Mouse (Mus musculus) liver, embryonic 11.5 days (tissue): ENCODE data around the gene Rai1. TPM values are rescaled to one million over a fixed set of nuclear protein-coding genes. Genes with fewer than 3 reads are reported as not detected.

Source experiments
- ATAC-seq: fragments of 200-750 bp; cut with Nextera tagmentation; replicated peaks from 2 replicates; pipeline ENCODE4 v1.8.0; 2017; ENCODE audit warnings: moderate number of reproducible peaks, mild to moderate bottlenecking, moderate TSS enrichment, moderate library complexity; ENCODE audit not compliant: low FRiP score
- DNase-seq: peaks from one replicate; pipeline ENCODE4 v3.0.0-alpha.2; 2017; ENCODE audit warnings: low spot score
- H3K27ac ChIP-seq: fragments of 300-500 bp; sonication (generic); 2 replicates; pipeline ENCODE4 v1.5.1; 2014; ENCODE audit warnings: mild to moderate bottlenecking, low read depth, low read length, control low read depth
- H3K27me3 ChIP-seq: fragments of 300-500 bp; sonication (generic); replicated peaks from 2 replicates; pipeline ENCODE4 v1.6.1; 2014; ENCODE audit warnings: low read length, mixed read lengths; ENCODE audit not compliant: control insufficient read depth, insufficient read depth
- H3K36me3 ChIP-seq: fragments of 300-500 bp; sonication (generic); 2 replicates; pipeline ENCODE4 v1.6.1; 2014; ENCODE audit warnings: mild to moderate bottlenecking, low read length, moderate library complexity, mixed read lengths; ENCODE audit not compliant: control insufficient read depth, insufficient read depth
- H3K4me1 ChIP-seq: fragments of 300-500 bp; sonication (generic); replicated peaks from 2 replicates; pipeline ENCODE4 v1.6.1; 2014; ENCODE audit warnings: low read length, mixed read lengths; ENCODE audit not compliant: control insufficient read depth, insufficient read depth
- H3K4me2 ChIP-seq: fragments of 300-500 bp; sonication (generic); 2 replicates; pipeline ENCODE4 v1.6.1; 2014; ENCODE audit warnings: mild to moderate bottlenecking, control low read depth, moderate library complexity
- H3K4me3 ChIP-seq: fragments of 300-500 bp; sonication (generic); 2 replicates; pipeline ENCODE4 v1.5.1; 2014; ENCODE audit warnings: low read depth, low read length, control low read depth
- H3K9ac ChIP-seq: fragments of 300-500 bp; sonication (generic); 2 replicates; pipeline ENCODE4 v1.6.1; 2014; ENCODE audit warnings: low read depth, low read length, control low read depth
- H3K9me3 ChIP-seq: fragments of 300-500 bp; sonication (generic); 2 replicates; pipeline ENCODE4 v1.6.1; 2016; ENCODE audit warnings: low read length, inconsistent platforms, mixed read lengths; ENCODE audit not compliant: control insufficient read depth
- WGBS: fragments of 180-500 bp; shearing (Covaris S2); extraction: QIAGEN DNeasy Blood & Tissue Kit; methylation state at CpG from one replicate; pipeline ENCODE4 v1.1.7; 2014; 5-methylcytosine and 5-hydroxymethylcytosine counted together
- polyA plus RNA-seq: library from polyadenylated mRNA; unstranded; fragments of >200 nt; fragmentation: Nextera tagmentation; extraction: Ambion mirVana; gene quantifications from 2 replicates; pipeline ENCODE4 v1.2.1, GENCODE M21; 2014

The Rai1 gene
- polyA plus RNA-seq, 1 experiment from 2014 or later: 24.2 TPM

DNA sequence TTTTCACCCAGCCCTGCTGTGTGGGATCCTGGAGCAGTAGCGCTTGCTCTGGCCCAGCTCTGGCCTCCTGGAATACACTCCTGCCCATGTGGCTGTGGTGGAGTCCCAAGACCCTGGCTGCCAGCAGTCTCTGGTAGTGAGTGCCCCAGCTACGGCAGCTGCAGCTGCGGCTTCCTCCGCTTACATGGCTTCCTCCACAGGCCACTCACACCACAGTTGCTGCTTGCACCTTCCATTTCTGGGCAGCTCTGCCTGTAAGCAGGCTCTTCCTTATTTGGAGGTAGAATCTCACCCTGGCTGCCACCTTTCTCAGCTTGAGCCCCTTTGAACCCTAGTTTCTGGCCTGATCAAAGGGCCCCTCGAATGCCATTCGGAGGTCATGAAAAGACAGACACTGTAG is 25.7 kb downstream of the Rai1 start:
- Histone ChIP-seq H3K4me1 (peaks cover 39% of the 10 kb centered on the region), H3K27ac (no peak overlapping the region), H3K27me3 (no peaks in the 10 kb centered on the region), H3K9ac (no peak overlapping the region), H3K36me3 (no peaks in the 10 kb centered on the region), H3K4me2 (no peak overlapping the region), H3K9me3 (no peaks in the 10 kb centered on the region), H3K4me3 (no peak overlapping the region)
- WGBS: 55% methylated on average over 6 of the region's 6 CpGs
- DNase-seq: no peak
- no peak for ATAC-seq

DNA sequence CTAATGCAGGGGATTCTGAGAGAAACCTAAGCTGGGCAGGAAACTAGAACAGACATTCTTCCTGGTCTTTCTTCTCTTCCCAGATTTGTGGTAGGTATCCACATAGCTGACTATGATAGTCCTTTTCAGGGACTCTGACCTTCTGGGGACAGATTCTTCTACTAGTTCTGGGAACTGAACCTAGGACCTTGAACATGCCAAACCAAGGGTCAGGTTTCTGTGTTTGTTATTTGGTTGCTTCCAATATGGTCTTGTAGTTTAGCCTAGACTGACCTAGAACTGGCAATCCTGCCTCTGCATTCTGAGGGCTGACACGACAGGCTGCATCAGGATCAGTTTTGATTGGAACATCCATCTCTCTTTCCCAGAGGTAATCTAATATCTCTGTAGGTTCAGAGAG is 27.2 kb downstream of the Rai1 start:
- 81% methylated on average over 1 of the region's 1 CpGs for WGBS
- ATAC-seq: no peak
- DNase-seq: no peak
- H3K27ac ChIP-seq: no peak overlapping the region
- H3K9ac ChIP-seq: no peak overlapping the region
- no peak overlapping the region for H3K4me2 ChIP-seq
- H3K4me1 ChIP-seq: peaks cover 30% of the 10 kb centered on the region
- no peak overlapping the region for H3K4me3 ChIP-seq
- H3K27me3 ChIP-seq: no peaks in the 10 kb centered on the region
- no peaks in the 10 kb centered on the region for H3K36me3 ChIP-seq
- no peaks in the 10 kb centered on the region for H3K9me3 ChIP-seq

GRCm38 (mm10) chr11:60136491-60136890 is 31.7 kb downstream of the Rai1 start:
- Histone ChIP-seq H3K4me1 (peaks cover 39% of the 10 kb centered on the region), H3K27ac (no peak overlapping the region), H3K27me3 (no peaks in the 10 kb centered on the region; the same call in 1 of the 2 replicates), H3K9ac (no peak overlapping the region), H3K4me3 (no peak overlapping the region), H3K4me2 (no peak overlapping the region), H3K36me3 (no peaks in the 10 kb centered on the region), H3K9me3 (no peaks in the 10 kb centered on the region)
- DNase-seq (no peak), ATAC-seq (no peak)
- 74% methylated on average over 1 of the region's 1 CpGs for WGBS

GRCm38 (mm10) chr11:60137170-60137569 is 32.4 kb downstream of the Rai1 start:
- Histone ChIP-seq H3K4me2 (no peak overlapping the region), H3K4me1 (peaks cover 46% of the 10 kb centered on the region), H3K27ac (no peak overlapping the region), H3K4me3 (no peak overlapping the region), H3K9ac (no peak overlapping the region), H3K9me3 (no peaks in the 10 kb centered on the region), H3K27me3 (no peaks in the 10 kb centered on the region; the same call in 1 of the 2 replicates), H3K36me3 (no peaks in the 10 kb centered on the region)
- DNase-seq (no peak), ATAC-seq (no peak)

GRCm38 (mm10) chr11:60139141-60139733 is 34.4 kb downstream of the Rai1 start:
- peak overlapping the region; percentile 97 for H3K4me2 ChIP-seq
- 7% methylated on average over 24 of the region's 24 CpGs for WGBS
- no peak for DNase-seq
- ATAC-seq: peak; percentile 5; the same call in 1 of the 2 replicates
- H3K9ac ChIP-seq: peak overlapping the region; percentile 63
- H3K9me3 ChIP-seq: no peaks in the 10 kb centered on the region
- peaks cover 40% of the 10 kb centered on the region for H3K4me1 ChIP-seq
- peak overlapping the region; percentile 65 for H3K4me3 ChIP-seq
- H3K36me3 ChIP-seq: 0 out of 2 replicates have a peak, but pooled peaks cover under 1% of the 10 kb centered on the region
- peak overlapping the region; percentile 60; the same call in 1 of the 2 replicates for H3K27ac ChIP-seq
- H3K27me3 ChIP-seq: no peaks in the 10 kb centered on the region; the same call in 1 of the 2 replicates

GRCm38 (mm10) chr11:60139734-60140371 is 35.0 kb downstream of the Rai1 start:
- peaks cover 34% of the 10 kb centered on the region for H3K4me1 ChIP-seq
- ATAC-seq: peak; percentile 46
- under 1% methylated on average over 62 of the region's 66 CpGs for WGBS

GRCm38 (mm10) chr11:60140586-60141284 is 35.9 kb downstream of the Rai1 start:
- H3K4me3 ChIP-seq: peak overlapping the region; percentile 65
- peak overlapping the region; percentile 60; the same call in 1 of the 2 replicates for H3K27ac ChIP-seq
- 0 out of 2 replicates have a peak, but pooled peaks cover 6% of the 10 kb centered on the region for H3K36me3 ChIP-seq
- ATAC-seq (no peak), DNase-seq (peak; percentile 40)
- no peaks in the 10 kb centered on the region for H3K9me3 ChIP-seq
- peaks cover 33% of the 10 kb centered on the region for H3K4me1 ChIP-seq
- H3K9ac ChIP-seq: peak overlapping the region; percentile 63
- H3K4me2 ChIP-seq: peak overlapping the region; percentile 97
- no peaks in the 10 kb centered on the region; the same call in 1 of the 2 replicates for H3K27me3 ChIP-seq
- 8% methylated on average over 32 of the region's 32 CpGs for WGBS

More at GRCm38 (mm10) chr11:60139734-60140371, 35.0 kb downstream of the Rai1 start:
- peak overlapping the region; percentile 60 for H3K27ac ChIP-seq
- 0 out of 2 replicates have a peak, but pooled peaks cover 4% of the 10 kb centered on the region for H3K36me3 ChIP-seq
- H3K27me3 ChIP-seq: no peaks in the 10 kb centered on the region; the same call in 1 of the 2 replicates
- DNase-seq: peak; percentile 69
- H3K4me3 ChIP-seq: peak overlapping the region; percentile 65
- H3K9ac ChIP-seq: peak overlapping the region; percentile 63
- peak overlapping the region; percentile 97 for H3K4me2 ChIP-seq
- H3K9me3 ChIP-seq: no peaks in the 10 kb centered on the region

DNA sequence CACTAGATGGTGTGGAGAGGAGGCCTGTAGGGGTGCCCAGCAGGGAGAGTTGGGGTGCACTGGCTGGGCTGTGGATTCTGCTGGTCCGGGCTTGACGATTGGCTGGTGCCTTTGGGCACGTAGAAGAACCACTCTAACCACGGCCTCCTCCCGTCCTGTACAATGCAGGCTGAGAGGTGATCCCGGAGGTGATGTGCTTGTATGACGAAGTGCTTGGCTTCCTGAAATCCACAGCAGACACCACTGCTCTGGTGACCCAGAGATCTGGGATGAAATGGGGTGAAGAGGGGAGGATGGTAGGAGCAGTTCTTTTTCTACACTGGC is 36.4 kb downstream of the Rai1 start:
- Histone ChIP-seq H3K4me3 (peak overlapping the region; percentile 65), H3K4me2 (peak overlapping the region; percentile 97), H3K4me1 (peaks cover 33% of the 10 kb centered on the region), H3K36me3 (peaks cover 6% of the 10 kb centered on the region; the same call in 1 of the 2 replicates), H3K9me3 (no peaks in the 10 kb centered on the region), H3K9ac (no peak overlapping the region), H3K27ac (no peak overlapping the region), H3K27me3 (no peaks in the 10 kb centered on the region; the same call in 1 of the 2 replicates)
- no peak for DNase-seq
- ATAC-seq: no peak
- 41% methylated on average over 7 of the region's 7 CpGs for WGBS
